ENCODE assay signal across 9 mouse cellular contexts in genomic region chr4:149415651-149416169, GRCm38 (mm10). TPM values are rescaled to one million over a fixed set of nuclear protein-coding genes. Genes with fewer than 3 reads are reported as not detected.
A peak's percentile ranks its signal among the peaks of the same experiment; 100 is the strongest.
DNase-seq lines count a peak whose midpoint lies in the region; ATAC-seq and TF ChIP-seq lines count a peak whose summit lies in the region.
"Had no signal": no experiment of that assay in that cellular context is flagged by ENCODE, and none has a peak within 500 bp of the region (broad histone marks: within the 10 kb centered on the region; RNA-seq: fewer than 3 reads in every experiment).

No protein-coding gene starts in this region.

- no peak for TF ChIP-seq EP300 in heart, adult 2 months (IDR thresholded peaks at IDR 0.05; ENCODE audit: insufficient read depth, low read depth, low read length)
- TF ChIP-seq EP300 in liver, embryonic 14.5 days (IDR thresholded peaks at IDR 0.05; ENCODE audit: low read depth): no peak

- H3K9me3 ChIP-seq in embryonic facial prominence, embryonic 10.5 days: no peaks in the 10 kb centered on the region
- no peaks in the 10 kb centered on the region for H3K9me3 ChIP-seq in intestine, embryonic 16.5 days (ENCODE audit: control insufficient read depth, low read length)
- no peaks in the 10 kb centered on the region for H3K9me3 ChIP-seq in liver, embryonic 14.5 days (ENCODE audit: control insufficient read depth, low read length)

- H3K4me2 ChIP-seq in intestine, embryonic 16.5 days (ENCODE audit: low read depth, low read length): peak overlapping the region; percentile 22
- H3K4me2 ChIP-seq in liver, embryonic 14.5 days (ENCODE audit: low read depth): no peak overlapping the region

- WGBS in heart, adult 2 months: 16% methylated on average over 13 of the region's 13 CpGs
- 54% methylated on average over 13 of the region's 13 CpGs for whole genome bisulfite sequencing in embryonic facial prominence, embryonic 10.5 days
- 43% methylated on average over 13 of the region's 13 CpGs for WGBS in intestine, embryonic 16.5 days
- WGBS in liver, embryonic 14.5 days (ENCODE audit: insufficient replicate concordance): 47% methylated on average over 13 of the region's 13 CpGs

- peaks cover 4% of the 10 kb centered on the region for H3K36me3 ChIP-seq in heart, adult 2 months (ENCODE audit: control insufficient read depth, insufficient read depth, low read length)
- H3K36me3 ChIP-seq in embryonic facial prominence, embryonic 10.5 days (replicated peaks): peaks cover 30% of the 10 kb centered on the region
- H3K36me3 ChIP-seq in intestine, embryonic 16.5 days (ENCODE audit: control insufficient read depth, insufficient read depth, low read length): peaks cover 3% of the 10 kb centered on the region
- H3K36me3 ChIP-seq in liver, embryonic 14.5 days (replicated peaks; ENCODE audit: control insufficient read depth, insufficient read depth, low read depth): no peaks in the 10 kb centered on the region

- peak; percentile 87 for ATAC-seq in intestine, embryonic 16.5 days
- 0 out of 2 replicates have a peak, but pooled peaks have one; percentile 14 for ATAC-seq in liver, embryonic 14.5 days (ENCODE audit: insufficient read depth)
- ATAC-seq in monocyte, adult 5-6 weeks (replicated peaks; ENCODE audit: insufficient number of reproducible peaks, low FRiP score, low TSS enrichment, poor library complexity, severe bottlenecking): no peak

- peak overlapping the region; percentile 36 for H3K27ac ChIP-seq in heart, adult 2 months
- no peak overlapping the region for H3K27ac ChIP-seq in embryonic facial prominence, embryonic 10.5 days (replicated peaks)
- H3K27ac ChIP-seq in intestine, embryonic 16.5 days (ENCODE audit: low read length): peak overlapping the region; percentile 84
- no peak overlapping the region for H3K27ac ChIP-seq in liver, embryonic 14.5 days

- H3K27me3 ChIP-seq in heart, adult 2 months (ENCODE audit: control insufficient read depth, insufficient read depth, low read length): no peaks in the 10 kb centered on the region
- no peaks in the 10 kb centered on the region for H3K27me3 ChIP-seq in embryonic facial prominence, embryonic 10.5 days (replicated peaks; ENCODE audit: low read depth, poor library complexity, severe bottlenecking)
- H3K27me3 ChIP-seq in intestine, embryonic 16.5 days (replicated peaks; ENCODE audit: control insufficient read depth, insufficient read depth, low read length): no peaks in the 10 kb centered on the region
- no peaks in the 10 kb centered on the region for H3K27me3 ChIP-seq in liver, embryonic 14.5 days (ENCODE audit: control insufficient read depth, insufficient read depth, low read length)

- intact Hi-C loops in heart, adult 2 months (cut with DNase I): no loop called here
- intact Hi-C loops in heart, postnatal 10 days (cut with DNase I): loop anchor here (5.0 kb wide), 1 partner anchor 67 kb away; no protein-coding TSS in a partner anchor
- intact Hi-C loops in left cerebral cortex, postnatal 14 days (cut with DNase I): no loop called here

- no peak overlapping the region for H3K4me3 ChIP-seq in heart, adult 2 months
- no peak overlapping the region for H3K4me3 ChIP-seq in embryonic facial prominence, embryonic 10.5 days
- H3K4me3 ChIP-seq in intestine, embryonic 16.5 days (ENCODE audit: low read length): no peak overlapping the region
- H3K4me3 ChIP-seq in liver, embryonic 14.5 days (ENCODE audit: insufficient read depth in 1 of 2, low read depth in 2 of 2, low read length in 2 of 2): no peak overlapping the region

- no peak for TF ChIP-seq CTCF in heart, adult 2 months (IDR thresholded peaks at IDR 0.05)
- TF ChIP-seq CTCF in liver, embryonic 14.5 days (IDR thresholded peaks at IDR 0.05; ENCODE audit: low read depth): no peak

- peaks cover 28% of the 10 kb centered on the region for H3K4me1 ChIP-seq in heart, adult 2 months (ENCODE audit: control insufficient read depth, insufficient read depth, low read length)
- H3K4me1 ChIP-seq in embryonic facial prominence, embryonic 10.5 days: peaks cover 42% of the 10 kb centered on the region
- peaks cover 39% of the 10 kb centered on the region for H3K4me1 ChIP-seq in intestine, embryonic 16.5 days (ENCODE audit: control insufficient read depth, insufficient read depth, low read length)
- H3K4me1 ChIP-seq in liver, embryonic 14.5 days (replicated peaks; ENCODE audit: control insufficient read depth in 2 of 2, insufficient read depth in 2 of 2, low read length in 1 of 2): no peaks in the 10 kb centered on the region; a peak in 3 of 4 replicates

- 0 out of 2 replicates have a peak overlapping the region, but pooled peaks have one; percentile 14 for H3K9ac ChIP-seq in heart, adult 2 months (ENCODE audit: low read depth, low read length)
- 0 out of 2 replicates have a peak overlapping the region, but pooled peaks have one; percentile 14 for H3K9ac ChIP-seq in intestine, embryonic 16.5 days (ENCODE audit: low read depth, low read length)
- no peak overlapping the region for H3K9ac ChIP-seq in liver, embryonic 14.5 days (replicated peaks)

- TF ChIP-seq POLR2A in heart, adult 2 months (IDR thresholded peaks at IDR 0.05; ENCODE audit: insufficient read depth, low read depth, low read length): no peak

- peaks cover 8% of the 10 kb centered on the region; the same call in 1 of the 2 replicates for H3K79me2 ChIP-seq in heart, adult 2 months (replicated peaks; ENCODE audit: control insufficient read depth, insufficient read depth, low read length)

- no peak for DNase-seq in heart, adult 2 months
- no peak for DNase-seq in heart, postnatal 10 days
- peak; percentile 63 for DNase-seq in embryonic facial prominence, embryonic 10.5 days (ENCODE audit: low spot score)
- DNase-seq in liver, embryonic 14.5 days (ENCODE audit: low read depth in 3 of 3, low spot score in 3 of 3): no peak
- no peak for DNase-seq in layer of hippocampus, postnatal 14 days (ENCODE audit: low spot score in 2 of 2)
- no peak for DNase-seq in left cerebral cortex, postnatal 14 days (ENCODE audit: low spot score in 2 of 2)
- DNase-seq: cerebellum, adult 11 months had no signal

RNA-seq across cellular contexts. Expression of gene Ube4b, which starts 10.8 kb away (rescaled TPM):
- 10 to 100 TPM; 39.6 to 41.6 TPM for total RNA-seq in heart, adult 2 months (2021)
- 37.5 and 40.2 TPM in 2 replicates for polyA plus RNA-seq in heart, adult 2 months (2012; rRNA removed)
- 10 to 100 TPM; 53.6 to 60.2 TPM for total RNA-seq in heart, postnatal 10 days (2021)
- 65.5 and 71.8 TPM in 2 replicates for polyA plus RNA-seq in embryonic facial prominence, embryonic 10.5 days (2016; fragmentation: Nextera tagmentation; extraction: Ambion mirVana)
- polyA plus RNA-seq in intestine, embryonic 16.5 days (2015; fragmentation: Nextera tagmentation; extraction: Ambion mirVana): 31.1 and 34.4 TPM in 2 replicates
- 14.6 and 16.7 TPM in 2 replicates for polyA plus RNA-seq in liver, embryonic 14.5 days (2012; rRNA removed)
- 8.2 and 11.3 TPM in 2 replicates for polyA plus RNA-seq in liver, embryonic 14.5 days (2014; fragmentation: Nextera tagmentation; extraction: Ambion mirVana)
- total RNA-seq in monocyte, adult 5-6 weeks (2017): 19.5 to 29.6 TPM (median 20.9 TPM) in 3 replicates
- 100 to 1,000 TPM; 107 to 110 TPM for total RNA-seq in layer of hippocampus, postnatal 14 days (2021)
- total RNA-seq in left cerebral cortex, postnatal 14 days (2021): 100 to 1,000 TPM; 100 to 102 TPM

RNA-seq across cellular contexts. Expression of gene Rbp7, which starts 39.1 kb away (rescaled TPM):
- total RNA-seq in heart, adult 2 months (2021): 10 to 100 TPM; 56.2 to 61.6 TPM
- polyA plus RNA-seq in heart, adult 2 months (2012; rRNA removed): 8.7 and 22.9 TPM in 2 replicates
- total RNA-seq in heart, postnatal 10 days (2021): 10 to 100 TPM; 35.2 to 76.0 TPM
- not detected in 2 replicates for polyA plus RNA-seq in embryonic facial prominence, embryonic 10.5 days (2016; fragmentation: Nextera tagmentation; extraction: Ambion mirVana)
- 1.9 and 2.2 TPM in 2 replicates for polyA plus RNA-seq in intestine, embryonic 16.5 days (2015; fragmentation: Nextera tagmentation; extraction: Ambion mirVana)
- polyA plus RNA-seq in liver, embryonic 14.5 days (2012; rRNA removed): not detected in 2 replicates
- polyA plus RNA-seq in liver, embryonic 14.5 days (2014; fragmentation: Nextera tagmentation; extraction: Ambion mirVana): not detected in 2 replicates
- total RNA-seq in monocyte, adult 5-6 weeks (2017): not detected in 3 replicates
- total RNA-seq in layer of hippocampus, postnatal 14 days (2021): not detected
- total RNA-seq in left cerebral cortex, postnatal 14 days (2021): not detected

Comparison
In these comparisons a context has a peak if more than half of its experiments do, and no peak if none do; other contexts are left out.
1. H3K27ac ChIP-seq: peak in heart, adult 2 months (single experiment) and intestine, embryonic 16.5 days (single experiment); none in embryonic facial prominence, embryonic 10.5 days (single experiment) and liver, embryonic 14.5 days (single experiment).
2. RNA of gene Rbp7, which starts 39.1 kb away (total RNA-seq): 35.2 to 76.0 TPM in heart, postnatal 10 days and 56.2 to 61.6 TPM in heart, adult 2 months; not detected in layer of hippocampus, postnatal 14 days, not detected in left cerebral cortex, postnatal 14 days and not detected in monocyte, adult 5-6 weeks; every median in the first group is over 10 times any median in the second.